9 mouse cellular contexts compared by ENCODE assay signal in genomic region chr19:33222595-33223223, GRCm38 (mm10).
A peak's percentile ranks its signal among the peaks of the same experiment; 100 is the strongest.
DNase-seq lines count a peak whose midpoint lies in the region; ATAC-seq and TF ChIP-seq lines count a peak whose summit lies in the region.
"Had no signal": no experiment of that assay in that cellular context is flagged by ENCODE, and none has a peak within 500 bp of the region (broad histone marks: within the 10 kb centered on the region; RNA-seq: fewer than 3 reads in every experiment).

No protein-coding gene starts in this region.

- H3K27me3 ChIP-seq in heart, postnatal 0 days (ENCODE audit: control insufficient read depth, insufficient read depth, low read length), result no peaks in the 10 kb centered on the region
- no peaks in the 10 kb centered on the region for H3K27me3 ChIP-seq in intestine, embryonic 15.5 days (replicated peaks)
- no peaks in the 10 kb centered on the region for H3K27me3 ChIP-seq in stomach, embryonic 16.5 days (ENCODE audit: control insufficient read depth, insufficient read depth, low read length)
- H3K27me3 ChIP-seq: neural tube, embryonic 12.5 days had no signal

- no peak overlapping the region; the same call in 1 of the 2 replicates for H3K4me2 ChIP-seq in heart, postnatal 0 days (ENCODE audit: low read depth, low read length)
- 0 out of 2 replicates have a peak overlapping the region, but pooled peaks have one; percentile 15 for H3K4me2 ChIP-seq in intestine, embryonic 15.5 days (replicated peaks)
- no peak overlapping the region for H3K4me2 ChIP-seq in stomach, embryonic 16.5 days (ENCODE audit: low read depth, low read length)
- H3K4me2 ChIP-seq: neural tube, embryonic 12.5 days had no signal

- DNase-seq in heart, postnatal 0 days (ENCODE audit: low spot score), result no peak
- no peak for DNase-seq in heart, postnatal 10 days
- DNase-seq in frontal cortex, adult 2 months (ENCODE audit: extremely low spot score in 1 of 2, low spot score in 1 of 2), result no peak
- DNase-seq in right cerebral cortex, postnatal 14 days, result no peak

- ATAC-seq in heart, postnatal 0 days (ENCODE audit: insufficient read depth, low read depth), result no peak
- ATAC-seq in intestine, embryonic 15.5 days, result peak; percentile 68
- peak; percentile 60 for ATAC-seq in megakaryocyte-erythroid progenitor cell, adult 5-6 weeks (replicated peaks; ENCODE audit: low FRiP score, low TSS enrichment, poor library complexity, severe bottlenecking)
- no peak for ATAC-seq in stomach, embryonic 16.5 days (ENCODE audit: insufficient read depth, low FRiP score)
- ATAC-seq in erythroid progenitor cell, adult 5-6 weeks (replicated peaks; ENCODE audit: low FRiP score, poor library complexity, severe bottlenecking), result no peak

- no peak overlapping the region for H3K9ac ChIP-seq in heart, postnatal 0 days (replicated peaks; ENCODE audit: low read depth, low read length)
- H3K9ac ChIP-seq in intestine, embryonic 15.5 days, result no peak overlapping the region
- H3K9ac ChIP-seq in stomach, embryonic 16.5 days (ENCODE audit: low read length), result no peak overlapping the region
- H3K9ac ChIP-seq: neural tube, embryonic 12.5 days had no signal

- TF ChIP-seq CTCF in heart, postnatal 0 days (IDR thresholded peaks at IDR 0.05; ENCODE audit: low read depth), result no peak

- no peak overlapping the region for H3K4me3 ChIP-seq in heart, postnatal 0 days (ENCODE audit: low read depth, low read length)
- H3K4me3 ChIP-seq in intestine, embryonic 15.5 days (replicated peaks), result no peak overlapping the region
- no peak overlapping the region for H3K4me3 ChIP-seq in stomach, embryonic 16.5 days (replicated peaks; ENCODE audit: low read length)
- H3K4me3 ChIP-seq: neural tube, embryonic 12.5 days had no signal

- no peaks in the 10 kb centered on the region for H3K36me3 ChIP-seq in heart, postnatal 0 days (replicated peaks; ENCODE audit: control insufficient read depth, insufficient read depth, low read length)
- H3K36me3 ChIP-seq in intestine, embryonic 15.5 days, result no peaks in the 10 kb centered on the region
- no peaks in the 10 kb centered on the region for H3K36me3 ChIP-seq in stomach, embryonic 16.5 days (ENCODE audit: control insufficient read depth, insufficient read depth, low read length)
- H3K36me3 ChIP-seq: neural tube, embryonic 12.5 days had no signal

- 74% methylated on average over 12 of the region's 12 CpGs for WGBS in heart, postnatal 0 days
- WGBS in intestine, embryonic 15.5 days, result 60% methylated on average over 12 of the region's 12 CpGs
- WGBS in stomach, embryonic 16.5 days, result 52% methylated on average over 12 of the region's 12 CpGs

- H3K9me3 ChIP-seq in heart, postnatal 0 days (replicated peaks; ENCODE audit: control insufficient read depth, low read length), result no peaks in the 10 kb centered on the region
- H3K9me3 ChIP-seq in intestine, embryonic 15.5 days, result no peaks in the 10 kb centered on the region
- no peaks in the 10 kb centered on the region for H3K9me3 ChIP-seq in stomach, embryonic 16.5 days (replicated peaks; ENCODE audit: control insufficient read depth, low read length)
- H3K9me3 ChIP-seq: neural tube, embryonic 12.5 days had no signal

- no peak for TF ChIP-seq EP300 in heart, postnatal 0 days (IDR thresholded peaks at IDR 0.05; ENCODE audit: low read depth)

- H3K4me1 ChIP-seq in heart, postnatal 0 days (ENCODE audit: control insufficient read depth, insufficient read depth), result no peaks in the 10 kb centered on the region; the same call in 1 of the 2 replicates
- peaks cover 22% of the 10 kb centered on the region for H3K4me1 ChIP-seq in intestine, embryonic 15.5 days (replicated peaks)
- peaks cover 21% of the 10 kb centered on the region for H3K4me1 ChIP-seq in stomach, embryonic 16.5 days (ENCODE audit: control insufficient read depth, insufficient read depth, low read length)
- H3K4me1 ChIP-seq: neural tube, embryonic 12.5 days had no signal

- H3K27ac ChIP-seq in heart, postnatal 0 days (ENCODE audit: low read depth), result peak overlapping the region; percentile 62; the same call in 1 of the 2 replicates
- H3K27ac ChIP-seq in intestine, embryonic 15.5 days, result no peak overlapping the region
- H3K27ac ChIP-seq in stomach, embryonic 16.5 days (ENCODE audit: low read length), result 0 out of 2 replicates have a peak overlapping the region, but pooled peaks have one; percentile 11
- H3K27ac ChIP-seq: neural tube, embryonic 12.5 days had no signal

- intact Hi-C loops in heart, postnatal 10 days (cut with DNase I), result loop anchor here (5.0 kb wide), 1 partner anchor 110 kb away; no protein-coding TSS in a partner anchor

Comparison
In these comparisons a context has a peak if more than half of its experiments do, and no peak if none do; other contexts are left out.
1. ATAC-seq: peak in intestine, embryonic 15.5 days (single experiment) and megakaryocyte-erythroid progenitor cell, adult 5-6 weeks (single experiment); none in heart, postnatal 0 days (single experiment), stomach, embryonic 16.5 days (single experiment) and erythroid progenitor cell, adult 5-6 weeks (single experiment).